Mouse (Mus musculus) liver (tissue): ENCODE measurements around the gene Gpatch3.
A peak's percentile ranks its signal among the peaks of the same experiment; 100 is the strongest.

ENCODE experiments used
- DNase-seq: peaks from one replicate; pipeline ENCODE4 v3.0.0-alpha.2; 2020; ENCODE audit warnings: mixed read lengths

Gene Gpatch3

DNA sequence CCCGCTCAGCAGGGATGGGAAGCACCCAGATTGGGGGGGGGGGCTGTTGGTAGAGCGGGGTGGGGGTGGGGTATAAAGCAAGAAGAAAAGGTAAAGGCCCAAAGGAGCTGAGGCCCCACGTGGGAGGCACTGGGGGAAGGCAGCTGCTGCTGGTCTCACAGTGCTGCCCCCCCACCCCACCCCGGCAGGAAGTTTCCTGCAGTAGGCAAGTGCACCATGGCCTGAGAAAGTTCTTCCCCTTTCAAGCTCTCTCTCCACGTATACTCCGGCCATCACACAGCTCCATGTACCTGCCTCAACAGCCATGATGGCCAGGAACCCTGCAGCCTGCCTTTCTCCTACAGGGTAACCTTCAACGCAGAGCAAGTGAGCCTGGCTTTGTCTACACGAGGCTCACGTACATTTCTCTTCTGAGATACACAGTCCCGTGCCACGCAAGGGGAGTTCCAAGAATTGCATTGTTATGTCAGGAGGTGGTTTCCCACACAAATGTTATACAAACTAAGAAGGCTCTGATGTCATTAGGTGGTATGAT, 47.7 kb downstream of the Gpatch3 start:
- DNase-seq: no peak

DNA sequence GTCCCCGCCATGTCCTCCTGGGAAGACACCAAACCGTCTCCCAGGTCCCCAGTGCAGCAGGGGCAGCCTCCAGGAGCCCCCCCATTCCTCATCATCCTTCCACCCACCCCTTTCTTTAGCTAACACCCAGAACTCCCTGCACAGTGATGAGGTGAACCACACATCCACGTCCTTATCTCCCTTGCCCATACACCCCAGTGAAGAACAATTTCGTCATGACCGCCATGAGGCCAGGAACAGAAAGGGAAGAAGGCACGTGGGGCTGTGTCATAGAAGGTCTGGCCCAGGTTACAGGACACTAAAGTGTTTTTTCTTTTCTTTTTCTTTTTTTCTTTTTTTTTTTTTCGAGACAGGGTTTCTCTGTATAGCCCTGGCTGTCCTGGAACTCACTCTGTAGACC, 50.3 kb downstream of the Gpatch3 start:
- DNase-seq: peak; percentile 49

DNA sequence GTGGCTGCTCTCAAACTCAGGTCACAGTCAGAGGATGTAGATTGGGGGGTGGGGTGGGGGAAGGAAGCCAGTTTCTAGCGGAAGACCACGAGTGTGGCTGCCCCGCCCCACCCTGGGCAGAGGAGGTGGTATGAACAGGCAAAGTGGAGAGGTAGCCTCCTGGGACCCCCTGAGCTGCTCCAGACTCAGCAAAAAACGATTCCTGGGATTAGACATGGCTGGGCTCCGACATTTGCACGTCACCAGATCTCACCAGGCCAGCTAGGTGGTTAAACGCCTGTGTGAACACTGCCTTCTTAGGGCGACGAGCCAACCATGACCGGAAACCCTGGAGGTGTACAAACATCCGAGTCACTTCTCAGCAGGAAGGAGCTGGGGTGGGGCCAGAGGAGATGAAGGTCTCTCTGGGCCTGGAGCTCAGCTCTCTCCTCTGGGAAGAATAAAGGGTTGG, 51.1 kb downstream of the Gpatch3 start:
- peak; percentile 39 for DNase-seq

DNA sequence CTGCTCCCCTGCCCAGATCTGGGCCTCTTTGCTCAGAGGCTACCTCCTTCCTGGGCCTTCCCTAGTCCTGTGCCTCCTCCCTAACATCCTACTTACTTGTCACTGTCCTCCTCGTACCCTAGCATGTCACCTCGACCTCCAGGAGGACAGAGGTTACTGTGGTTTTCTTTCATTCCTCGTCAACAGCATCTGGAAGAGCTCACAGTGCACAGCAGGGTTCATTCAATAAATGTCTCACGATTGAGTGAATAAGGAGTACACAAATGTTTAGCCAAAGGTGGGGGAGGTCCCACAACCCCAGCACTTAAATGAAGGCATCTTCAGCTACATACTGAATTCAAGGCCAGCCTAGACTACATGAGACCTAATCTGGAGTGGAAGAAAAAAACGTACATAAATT, 51.7 kb downstream of the Gpatch3 start:
- no peak for DNase-seq

DNA sequence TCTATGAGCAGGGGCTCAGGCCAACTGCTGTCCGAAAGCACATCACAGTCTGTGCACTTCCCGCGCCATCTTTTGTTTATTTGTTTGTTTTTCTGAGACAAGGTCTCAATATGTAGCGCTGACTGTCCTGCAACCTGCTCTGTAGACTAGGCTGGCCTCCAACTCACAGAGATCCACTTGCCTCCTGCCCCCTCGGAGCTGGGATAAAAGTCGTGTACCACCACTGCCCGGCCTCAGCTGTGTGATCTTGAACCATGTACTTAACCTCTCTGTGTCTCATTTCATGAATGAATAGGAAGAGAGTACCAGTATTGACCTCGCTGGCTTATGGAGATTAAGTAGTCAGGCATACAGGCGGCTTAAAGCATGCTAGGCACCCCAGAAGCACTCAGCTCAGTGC, 52.1 kb downstream of the Gpatch3 start:
- no peak for DNase-seq

DNA sequence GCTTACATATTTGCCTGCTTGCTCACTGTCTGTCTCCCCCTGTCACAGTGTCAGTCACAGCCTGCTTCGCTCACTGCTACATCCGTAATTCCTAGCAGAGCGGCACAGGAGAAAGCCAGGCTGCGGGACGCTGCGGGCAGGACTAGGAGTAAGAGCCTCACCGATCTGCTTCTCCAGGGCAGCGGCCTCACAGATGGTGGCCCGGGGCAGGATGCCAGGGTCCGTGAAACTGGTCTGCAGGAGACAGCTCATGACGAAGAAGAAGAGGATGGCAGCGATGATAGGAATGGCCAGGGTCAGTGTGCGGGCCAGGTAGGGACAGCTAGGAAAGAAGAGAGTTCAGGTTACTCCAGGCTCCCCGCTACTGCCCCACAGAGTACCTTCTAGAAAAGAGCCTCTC, 52.5 kb downstream of the Gpatch3 start:
- no peak for DNase-seq

DNA sequence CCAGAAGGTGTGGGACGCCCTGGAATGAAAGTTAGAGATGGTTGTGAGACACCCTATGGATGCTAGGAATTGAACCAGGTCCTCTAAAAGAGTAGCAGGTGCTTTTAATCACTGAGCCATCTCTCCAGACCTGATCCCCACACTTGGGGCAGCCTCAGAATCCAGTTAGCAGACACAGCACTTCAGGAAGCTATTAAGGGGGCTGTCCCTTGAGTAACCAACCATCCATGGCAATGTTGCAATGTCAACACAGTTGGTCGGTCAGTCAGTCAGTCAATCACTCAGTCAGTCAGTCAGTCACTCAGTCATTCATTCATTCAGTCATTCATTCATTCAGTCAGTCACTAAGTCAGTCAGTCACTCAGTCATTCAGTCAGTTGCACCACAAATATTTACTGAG, 54.0 kb downstream of the Gpatch3 start:
- DNase-seq: no peak

DNA sequence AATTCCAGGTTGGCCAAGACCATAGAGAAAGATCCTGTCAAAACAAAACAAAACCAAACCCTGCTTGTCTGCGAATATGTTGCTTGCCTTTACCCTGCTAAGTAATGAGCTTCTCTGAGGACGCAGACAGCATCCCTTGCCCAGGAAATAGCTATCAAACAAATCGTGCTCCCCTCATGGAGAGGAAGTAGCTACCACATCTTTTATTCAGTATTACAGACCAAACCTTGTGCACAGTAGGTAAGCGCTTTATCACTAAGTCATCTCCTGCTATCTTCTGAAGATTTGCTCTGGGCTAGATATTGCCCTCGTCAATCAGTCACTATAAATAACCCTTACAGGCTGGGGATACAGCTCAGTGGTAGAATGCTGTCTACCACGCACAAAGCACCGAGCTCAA, 54.6 kb downstream of the Gpatch3 start:
- no peak for DNase-seq

DNA sequence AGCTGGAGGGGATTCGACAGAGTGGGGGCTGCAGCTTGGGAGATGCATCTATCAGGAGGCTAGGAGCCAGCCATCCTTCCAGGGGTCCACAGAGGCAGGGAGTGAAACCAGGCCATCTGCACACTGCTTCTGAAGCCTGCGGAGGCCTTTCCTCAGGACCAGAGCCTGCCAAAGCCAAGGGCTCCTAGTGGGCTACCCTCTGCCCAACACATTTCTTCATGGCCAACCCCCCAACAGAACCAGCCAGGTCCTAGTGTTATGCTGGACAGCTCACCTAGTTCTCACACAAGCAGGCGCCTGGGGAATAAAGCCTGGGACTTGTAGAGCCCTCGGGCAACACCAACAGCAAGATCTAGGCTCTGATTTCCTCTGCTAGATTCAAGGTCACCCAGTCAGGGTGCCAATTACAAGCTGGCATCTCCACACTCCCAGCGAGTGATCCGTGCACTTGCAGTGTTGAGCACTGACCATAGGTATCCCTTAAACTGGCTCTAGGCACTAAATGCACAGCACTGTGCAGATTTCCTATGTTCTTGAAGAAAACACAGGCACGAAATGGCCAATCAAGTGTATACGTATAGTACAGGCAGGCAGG, 55.9 kb downstream of the Gpatch3 start:
- DNase-seq: no peak

DNA sequence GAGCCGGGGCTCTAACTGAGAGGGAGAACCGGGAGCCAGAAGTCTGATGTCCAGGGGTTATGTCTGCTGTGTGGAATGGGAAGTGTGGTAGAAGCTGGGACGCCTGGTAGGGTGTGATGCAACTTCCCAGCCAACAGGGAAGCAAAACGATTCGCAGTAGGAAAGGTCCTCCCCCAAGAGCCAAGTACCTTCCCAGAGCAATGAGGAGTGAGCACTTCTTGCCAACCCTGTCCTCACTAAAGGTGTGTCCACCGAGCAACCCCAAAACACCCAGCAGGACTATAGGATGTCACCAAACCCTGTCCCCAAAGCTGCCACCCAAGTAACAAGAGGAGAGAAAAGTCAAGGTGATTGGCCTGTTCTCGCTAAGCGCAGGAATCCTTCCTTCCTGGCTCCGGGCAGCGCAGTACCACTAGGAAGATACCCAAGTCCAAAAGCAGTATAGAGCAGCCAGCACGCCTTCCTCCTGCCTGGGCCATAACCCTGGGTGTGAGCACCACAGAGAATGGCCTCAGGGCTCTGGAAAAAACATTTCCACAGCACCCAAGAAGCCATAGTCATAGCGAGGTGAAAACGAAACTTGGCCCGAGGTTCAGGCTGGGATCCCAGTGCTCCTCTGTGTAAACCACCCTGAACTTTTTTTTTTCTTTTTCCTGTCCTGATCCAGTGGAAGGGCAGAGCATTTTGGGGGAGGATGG, 56.7 kb downstream of the Gpatch3 start:
- no peak for DNase-seq

DNA sequence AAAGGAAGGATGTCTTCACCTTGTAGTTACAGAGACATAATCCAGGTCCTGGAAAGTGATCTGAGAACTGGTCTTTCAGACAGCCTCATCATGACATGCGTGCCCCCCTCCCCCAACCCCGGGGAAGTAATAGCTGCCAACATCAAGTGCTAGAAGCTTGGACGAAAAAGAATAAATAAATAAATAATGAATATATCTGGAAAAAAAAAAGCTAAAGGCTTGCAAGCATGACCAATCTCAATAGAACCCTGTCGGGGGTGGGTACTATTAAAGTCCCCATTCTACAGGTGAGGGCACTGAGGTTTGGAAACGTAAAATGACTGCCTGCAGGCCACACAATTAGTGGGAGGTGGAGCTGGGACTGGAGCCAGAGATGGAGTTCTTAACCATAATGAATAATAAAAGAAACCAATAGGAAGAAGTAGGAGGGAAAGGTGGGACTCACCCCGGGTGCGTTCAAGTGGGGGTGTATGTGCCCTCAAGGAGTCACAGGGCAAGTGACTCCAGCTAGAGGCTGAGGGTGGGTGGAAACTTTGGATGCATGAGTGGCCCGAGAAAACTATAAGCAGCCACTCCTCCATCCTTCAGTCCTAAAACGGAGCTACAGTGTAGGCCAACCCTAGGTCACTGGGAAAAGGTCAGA, 57.3 kb downstream of the Gpatch3 start:
- DNase-seq: no peak

DNA sequence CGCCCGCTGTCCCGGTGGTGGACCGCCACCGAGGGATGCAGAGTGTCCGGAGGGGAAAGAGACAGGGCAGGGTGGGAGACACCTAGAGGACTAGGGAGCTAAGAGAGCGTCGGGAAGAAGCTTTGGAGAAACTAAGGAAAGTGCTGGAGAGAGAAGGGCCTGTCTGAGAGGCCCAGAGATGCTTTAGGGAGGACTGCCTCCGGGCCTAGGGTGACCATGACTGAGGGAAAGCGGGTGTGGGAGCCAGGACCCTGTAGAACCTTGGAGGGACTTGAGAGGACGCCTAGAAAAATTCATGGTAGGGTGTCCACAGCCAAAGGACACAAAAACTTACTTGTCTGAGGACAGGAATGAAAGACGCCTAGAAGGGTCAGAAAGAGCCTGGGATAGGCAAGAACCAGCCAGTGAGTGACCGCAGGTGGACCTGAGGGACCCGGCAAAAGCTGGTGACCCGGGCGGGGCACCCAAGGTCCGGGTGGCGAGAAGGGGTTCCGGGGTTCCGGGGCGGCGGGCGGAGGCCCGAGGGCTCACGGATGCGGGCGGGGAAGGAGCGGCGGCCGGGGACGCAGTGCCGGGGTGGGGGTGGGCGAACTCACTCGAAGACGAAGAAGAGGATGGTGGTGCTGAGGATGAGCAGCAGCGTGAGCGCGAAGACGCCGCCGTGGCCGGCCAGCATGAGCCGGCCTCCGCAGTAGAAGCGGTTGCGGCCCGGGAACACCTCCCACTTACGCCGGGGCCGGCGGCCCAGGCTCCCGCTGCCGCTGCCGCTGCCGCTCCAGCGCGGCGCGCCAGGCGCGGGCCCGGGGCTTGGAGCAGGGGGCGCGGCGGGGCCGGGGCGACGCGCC, 58.2 kb downstream of the Gpatch3 start:
- no peak for DNase-seq

DNA sequence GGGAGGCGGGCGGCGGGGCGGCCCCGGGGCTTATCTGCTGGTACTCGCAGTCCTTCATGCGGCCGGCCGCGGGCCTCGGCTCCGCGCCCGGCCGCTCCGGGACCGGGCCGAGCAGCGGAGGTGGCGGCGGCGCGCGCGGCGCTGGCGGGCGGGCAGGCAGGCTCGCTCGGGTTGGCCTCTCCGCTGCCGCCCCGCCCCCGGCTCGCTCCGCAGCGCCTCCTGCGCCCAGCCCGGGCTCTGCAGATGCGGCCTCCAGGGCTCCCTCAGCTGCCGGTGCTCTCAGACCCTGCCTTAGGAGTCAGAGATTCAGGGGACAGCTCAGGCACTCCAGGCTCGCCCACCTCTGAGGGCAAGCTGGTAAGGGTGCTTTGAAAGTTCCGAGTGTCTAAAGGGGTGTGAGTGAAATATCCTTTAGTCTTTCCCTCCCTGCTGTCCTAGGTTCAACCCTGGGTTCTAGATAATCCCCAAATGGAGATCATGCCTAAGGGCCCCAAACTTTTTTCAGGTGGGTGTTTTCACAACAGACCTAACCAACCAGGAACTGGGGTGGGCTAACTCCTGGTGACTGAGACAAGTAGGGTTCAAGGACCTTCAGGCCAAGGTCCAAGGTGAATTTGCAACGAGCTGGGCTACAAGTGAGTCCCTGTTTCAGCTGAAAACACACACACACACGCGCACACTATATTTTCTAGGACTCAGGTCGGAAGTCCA, 58.9 kb downstream of the Gpatch3 start:
- peak; percentile 87 for DNase-seq
